Mouse (Mus musculus): ENCODE data around the gene Hoxc10. TPM values are rescaled to one million over a fixed set of nuclear protein-coding genes. Genes with fewer than 3 reads are reported as not detected.

The Hoxc10 gene
- polyA plus RNA-seq, 1 experiment from 2014 or later, result 2.6 TPM

DNA sequence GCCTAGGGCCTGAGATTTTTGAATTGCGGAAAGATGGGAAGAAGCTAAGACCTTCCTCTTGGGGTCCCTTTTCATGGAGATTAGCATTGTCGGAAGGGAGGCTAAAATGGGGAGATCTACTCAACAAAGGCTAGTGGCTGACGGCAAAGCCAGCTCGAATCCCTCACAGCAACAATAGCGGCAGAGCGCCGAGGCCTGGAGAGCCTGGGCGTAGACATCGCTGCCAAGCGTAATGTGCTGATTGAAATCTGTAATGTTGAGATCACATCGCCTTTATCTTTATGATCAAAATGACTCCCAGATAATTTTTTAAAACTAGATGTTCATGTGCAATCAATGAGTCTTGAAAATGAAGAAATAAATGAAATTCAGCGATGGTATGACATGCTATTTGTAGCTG, 32.2 kb upstream of the Hoxc10 start:
- peaks cover 4% of the 10 kb centered on the region; the same call in 1 of the 2 replicates for H3K4me1 ChIP-seq (replicated peaks)
- H3K9me3 ChIP-seq, result no peaks in the 10 kb centered on the region; the same call in 1 of the 2 replicates
- H3K4me3 ChIP-seq (replicated peaks), result no peak overlapping the region
- no peak overlapping the region for H3K27ac ChIP-seq
- H3K4me2 ChIP-seq (replicated peaks), result no peak overlapping the region
- no peaks in the 10 kb centered on the region for H3K36me3 ChIP-seq
- no peak for ATAC-seq
- 3% methylated on average over 12 of the region's 12 CpGs for WGBS
- H3K27me3 ChIP-seq (replicated peaks), result peaks cover 99% of the 10 kb centered on the region
- no peak overlapping the region for H3K9ac ChIP-seq

DNA sequence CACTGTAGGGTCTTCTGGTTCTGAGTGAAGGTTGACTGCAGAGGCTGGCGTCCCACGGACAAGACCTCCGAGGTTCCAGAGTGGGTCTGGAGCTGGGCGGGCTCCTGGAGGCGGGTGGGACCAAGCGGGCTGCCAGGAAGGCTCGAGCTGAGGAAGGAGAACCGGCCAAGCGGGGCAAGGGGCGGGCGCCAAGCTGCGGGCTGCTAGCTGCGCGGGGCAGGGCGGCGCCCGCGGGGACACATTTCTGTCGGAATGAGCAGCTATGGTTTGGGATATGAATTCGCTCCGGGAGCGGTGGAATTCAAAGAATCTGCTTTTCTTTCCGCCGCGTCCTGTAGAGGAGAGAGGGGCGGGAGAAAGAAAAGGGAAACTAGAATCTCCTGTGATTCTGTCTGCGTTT, 31.7 kb upstream of the Hoxc10 start:
- no peak for ATAC-seq
- Histone ChIP-seq H3K27me3 (replicated peaks) (peaks cover 99% of the 10 kb centered on the region), H3K9ac (no peak overlapping the region), H3K4me1 (replicated peaks) (peaks cover 4% of the 10 kb centered on the region; the same call in 1 of the 2 replicates), H3K4me2 (replicated peaks) (no peak overlapping the region), H3K4me3 (replicated peaks) (peak overlapping the region; percentile 14; the same call in 1 of the 2 replicates), H3K9me3 (no peaks in the 10 kb centered on the region; the same call in 1 of the 2 replicates), H3K36me3 (no peaks in the 10 kb centered on the region), H3K27ac (no peak overlapping the region)
- under 1% methylated on average over 27 of the region's 27 CpGs for WGBS

DNA sequence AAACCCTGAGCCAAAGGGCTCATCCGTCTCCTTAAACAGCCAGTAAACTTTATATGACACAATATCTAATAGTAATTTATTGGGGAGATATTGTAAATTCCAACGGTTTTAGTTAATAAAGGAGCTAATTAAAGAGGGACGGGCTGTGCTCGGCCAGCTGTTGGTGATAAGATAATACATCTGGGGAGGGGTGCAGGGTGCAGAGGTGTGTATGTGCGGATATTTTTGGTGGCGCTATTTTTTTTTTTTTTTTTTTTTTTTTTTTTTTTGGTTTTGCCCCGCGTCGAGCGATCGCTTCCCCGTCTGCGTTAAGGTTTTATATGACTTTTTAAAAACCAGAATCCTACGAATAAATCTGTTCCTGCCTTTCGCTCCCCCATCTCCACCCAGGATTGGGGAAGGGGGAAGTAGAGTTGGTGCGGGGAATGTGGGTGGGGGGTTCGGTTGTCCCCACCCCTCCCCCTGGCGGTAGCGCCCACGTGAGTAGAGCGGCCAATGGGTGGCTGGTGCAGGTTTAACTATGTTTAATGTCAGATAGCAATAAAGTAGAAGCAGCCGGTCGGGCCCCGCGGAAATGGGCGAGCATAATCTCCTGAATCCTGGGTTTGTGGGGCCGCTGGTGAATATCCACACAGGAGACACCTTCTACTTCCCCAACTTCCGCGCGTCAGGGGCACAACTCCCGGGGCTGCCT, 30.2 kb upstream of the Hoxc10 start, which contains the start of gene Hoxc12:
Gene Hoxc12, plus strand, starts transcription at position 479 of the 694 bp plus-strand sequence.
- 1% methylated on average over 31 of the region's 31 CpGs for WGBS
- no peaks in the 10 kb centered on the region; the same call in 1 of the 2 replicates for H3K9me3 ChIP-seq
- peaks cover 4% of the 10 kb centered on the region; the same call in 1 of the 2 replicates for H3K4me1 ChIP-seq (replicated peaks)
- ATAC-seq, result no peak
- H3K4me2 ChIP-seq (replicated peaks), result no peak within 1 kb of the TSS
- no peak within 1 kb of the TSS for H3K27ac ChIP-seq
- 0 out of 2 replicates have a peak within 1 kb of the TSS, but pooled peaks have one; percentile 4 for H3K4me3 ChIP-seq (replicated peaks)
- H3K36me3 ChIP-seq, result no peaks in the 10 kb centered on the region
- H3K9ac ChIP-seq, result no peak within 1 kb of the TSS
- H3K27me3 ChIP-seq (replicated peaks), result peaks cover 99% of the 10 kb centered on the region

DNA sequence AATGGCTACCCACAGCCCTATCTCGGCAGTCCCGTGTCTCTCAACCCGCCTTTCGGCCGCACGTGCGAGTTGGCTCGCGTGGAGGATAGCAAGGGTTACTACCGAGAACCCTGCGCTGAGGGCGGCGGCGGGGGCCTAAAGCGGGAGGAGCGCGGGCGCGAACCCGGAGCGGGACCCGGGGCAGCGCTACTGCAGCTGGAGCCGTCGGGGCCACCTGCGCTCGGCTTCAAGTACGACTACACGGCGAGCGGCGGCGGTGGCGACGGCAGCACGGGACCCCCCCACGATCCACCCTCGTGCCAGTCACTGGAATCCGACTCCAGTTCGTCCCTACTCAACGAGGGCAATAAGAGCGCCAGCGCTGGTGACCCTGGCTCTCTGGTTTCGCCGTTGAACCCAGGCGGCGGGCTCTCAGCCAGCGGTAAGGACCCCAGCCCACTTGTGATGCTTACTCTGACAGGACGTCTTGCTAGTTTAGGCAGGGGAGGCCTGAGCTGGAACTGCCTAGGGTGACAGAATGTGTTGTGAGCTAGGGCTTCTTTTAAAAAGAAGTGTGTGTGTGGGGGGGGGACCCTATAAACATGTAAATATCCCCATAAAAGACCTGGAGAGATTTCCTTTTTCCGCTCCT, 29.4 kb upstream of the Hoxc10 start:
- H3K4me3 ChIP-seq (replicated peaks), result 0 out of 2 replicates have a peak overlapping the region, but pooled peaks have one; percentile 4
- H3K36me3 ChIP-seq, result no peaks in the 10 kb centered on the region
- H3K9me3 ChIP-seq, result no peaks in the 10 kb centered on the region; the same call in 1 of the 2 replicates
- H3K4me2 ChIP-seq (replicated peaks), result no peak overlapping the region
- H3K4me1 ChIP-seq (replicated peaks), result peaks cover 4% of the 10 kb centered on the region; the same call in 1 of the 2 replicates
- no peak for ATAC-seq
- H3K27me3 ChIP-seq (replicated peaks), result peaks cover 99% of the 10 kb centered on the region
- WGBS, result 1% methylated on average over 50 of the region's 50 CpGs
- no peak overlapping the region for H3K9ac ChIP-seq
- no peak overlapping the region for H3K27ac ChIP-seq

DNA sequence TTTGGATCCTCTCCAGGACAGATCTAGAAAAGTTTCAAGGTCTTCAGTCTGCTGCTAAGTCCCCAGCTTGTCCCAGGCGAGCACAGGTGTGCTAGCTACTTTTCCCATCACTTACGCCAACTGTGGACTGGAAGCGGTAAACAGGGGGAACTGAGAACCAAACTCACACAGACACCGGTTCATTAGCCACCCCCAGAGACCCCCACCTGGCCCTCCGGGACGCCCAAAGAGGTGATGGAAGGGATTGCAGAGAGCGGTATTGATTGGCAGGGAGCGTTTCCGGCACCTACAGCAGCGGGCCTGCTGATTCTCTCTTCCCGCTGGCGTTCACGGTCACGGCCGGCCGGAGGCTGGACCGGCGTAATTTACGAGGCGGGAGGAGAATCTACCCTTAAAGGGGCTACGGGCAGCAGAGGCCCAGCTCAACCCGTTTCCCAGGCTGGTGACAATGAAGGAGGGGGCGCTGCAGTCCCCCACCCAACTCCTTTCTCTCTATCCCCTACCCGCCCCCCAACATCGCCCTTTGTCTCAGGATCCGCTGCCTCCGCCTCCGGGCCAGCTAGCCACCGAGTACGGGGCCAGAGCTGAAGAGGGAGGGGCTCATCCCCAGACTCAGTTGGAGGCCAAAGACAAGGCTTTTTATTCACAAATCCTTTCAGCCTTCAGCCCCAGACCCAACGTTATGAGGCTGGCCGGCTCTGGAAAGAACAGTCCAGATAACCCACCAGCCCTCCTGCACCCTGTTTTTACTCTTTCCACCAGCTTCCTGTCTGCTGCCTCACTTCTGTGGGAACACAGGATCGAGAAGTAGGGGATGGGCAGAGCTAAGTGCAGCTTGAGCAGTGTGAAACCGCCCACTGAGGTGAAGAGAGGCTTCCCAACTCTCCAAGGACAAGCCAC, 27.1 kb upstream of the Hoxc10 start:
- Histone ChIP-seq H3K27ac (no peak overlapping the region), H3K4me2 (replicated peaks) (no peak overlapping the region), H3K9me3 (no peaks in the 10 kb centered on the region; the same call in 1 of the 2 replicates), H3K9ac (no peak overlapping the region), H3K4me1 (replicated peaks) (peaks cover 6% of the 10 kb centered on the region; the same call in 1 of the 2 replicates), H3K36me3 (no peaks in the 10 kb centered on the region), H3K4me3 (replicated peaks) (no peak overlapping the region), H3K27me3 (replicated peaks) (peaks cover 95% of the 10 kb centered on the region)
- ATAC-seq, result no peak
- WGBS, result 1% methylated on average over 34 of the region's 34 CpGs

DNA sequence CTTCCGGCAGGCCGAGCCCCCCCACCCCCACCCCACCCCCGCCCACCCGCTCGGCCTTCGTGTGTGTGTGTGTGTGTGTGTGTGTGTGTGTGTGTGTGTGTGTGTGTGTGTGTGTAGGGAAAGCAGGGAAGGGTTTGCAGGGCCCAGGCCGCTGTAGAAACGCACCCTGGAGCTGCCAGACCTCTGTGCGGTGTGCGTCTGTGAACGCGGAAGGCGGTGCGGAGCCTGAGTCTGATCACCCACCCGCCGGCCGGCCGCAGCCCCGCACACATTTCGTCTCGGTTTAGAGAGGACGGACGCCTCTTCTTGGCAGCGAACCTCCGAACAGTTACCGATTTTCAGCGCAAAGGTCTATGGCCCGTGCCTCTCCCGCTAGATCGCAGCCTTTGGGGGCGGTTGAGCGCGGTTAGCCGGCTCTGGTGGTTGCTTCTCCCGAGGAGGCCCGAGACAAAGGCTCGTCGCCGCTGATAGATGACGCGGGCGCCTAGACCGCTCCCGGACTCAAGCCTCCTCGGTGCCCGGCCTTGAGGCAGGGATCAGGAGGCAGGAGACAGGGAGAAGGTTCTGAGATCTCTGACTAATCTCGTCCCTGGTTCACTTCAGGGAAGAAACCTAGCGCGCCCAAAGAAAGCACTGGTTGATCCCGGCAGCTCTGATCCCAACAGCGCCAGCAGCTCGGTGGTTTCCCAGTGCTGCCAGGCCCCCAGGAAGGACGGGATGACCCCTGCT, 23.7 kb upstream of the Hoxc10 start:
- H3K9me3 ChIP-seq, result no peaks in the 10 kb centered on the region
- no peak overlapping the region for H3K9ac ChIP-seq
- no peaks in the 10 kb centered on the region for H3K36me3 ChIP-seq
- H3K4me2 ChIP-seq (replicated peaks), result peak overlapping the region; percentile 35
- H3K27me3 ChIP-seq (replicated peaks), result peaks cover 95% of the 10 kb centered on the region
- WGBS, result under 1% methylated on average over 53 of the region's 53 CpGs
- no peak overlapping the region for H3K27ac ChIP-seq
- no peak for ATAC-seq
- 0 out of 2 replicates have a peak, but pooled peaks cover 2% of the 10 kb centered on the region for H3K4me1 ChIP-seq (replicated peaks)
- H3K4me3 ChIP-seq (replicated peaks), result no peak overlapping the region

DNA sequence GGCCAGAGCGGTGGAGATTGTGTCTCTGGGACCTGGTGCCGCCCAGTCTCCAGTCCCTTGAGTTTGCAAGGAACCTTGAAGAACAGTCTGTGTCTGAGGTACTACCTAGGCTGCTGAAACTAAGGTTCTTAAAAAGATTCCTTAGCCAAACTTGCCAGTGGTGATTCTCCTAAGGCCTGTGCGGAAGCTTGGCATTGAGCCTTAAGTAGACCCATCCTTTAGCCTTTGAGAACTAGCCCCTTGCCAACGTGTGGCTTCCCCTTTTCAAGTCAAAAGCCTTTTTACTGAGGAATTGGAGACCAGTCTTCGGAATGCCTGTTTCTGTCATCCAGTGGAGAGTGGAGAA, 23.2 kb upstream of the Hoxc10 start:
- no peak overlapping the region for H3K27ac ChIP-seq
- H3K27me3 ChIP-seq (replicated peaks), result peaks cover 95% of the 10 kb centered on the region
- H3K4me2 ChIP-seq (replicated peaks), result no peak overlapping the region
- H3K9me3 ChIP-seq, result no peaks in the 10 kb centered on the region
- H3K4me1 ChIP-seq (replicated peaks), result 0 out of 2 replicates have a peak, but pooled peaks cover 2% of the 10 kb centered on the region
- H3K4me3 ChIP-seq (replicated peaks), result no peak overlapping the region
- H3K9ac ChIP-seq, result no peak overlapping the region
- no peak for ATAC-seq
- 3% methylated on average over 5 of the region's 5 CpGs for WGBS
- no peaks in the 10 kb centered on the region for H3K36me3 ChIP-seq

DNA sequence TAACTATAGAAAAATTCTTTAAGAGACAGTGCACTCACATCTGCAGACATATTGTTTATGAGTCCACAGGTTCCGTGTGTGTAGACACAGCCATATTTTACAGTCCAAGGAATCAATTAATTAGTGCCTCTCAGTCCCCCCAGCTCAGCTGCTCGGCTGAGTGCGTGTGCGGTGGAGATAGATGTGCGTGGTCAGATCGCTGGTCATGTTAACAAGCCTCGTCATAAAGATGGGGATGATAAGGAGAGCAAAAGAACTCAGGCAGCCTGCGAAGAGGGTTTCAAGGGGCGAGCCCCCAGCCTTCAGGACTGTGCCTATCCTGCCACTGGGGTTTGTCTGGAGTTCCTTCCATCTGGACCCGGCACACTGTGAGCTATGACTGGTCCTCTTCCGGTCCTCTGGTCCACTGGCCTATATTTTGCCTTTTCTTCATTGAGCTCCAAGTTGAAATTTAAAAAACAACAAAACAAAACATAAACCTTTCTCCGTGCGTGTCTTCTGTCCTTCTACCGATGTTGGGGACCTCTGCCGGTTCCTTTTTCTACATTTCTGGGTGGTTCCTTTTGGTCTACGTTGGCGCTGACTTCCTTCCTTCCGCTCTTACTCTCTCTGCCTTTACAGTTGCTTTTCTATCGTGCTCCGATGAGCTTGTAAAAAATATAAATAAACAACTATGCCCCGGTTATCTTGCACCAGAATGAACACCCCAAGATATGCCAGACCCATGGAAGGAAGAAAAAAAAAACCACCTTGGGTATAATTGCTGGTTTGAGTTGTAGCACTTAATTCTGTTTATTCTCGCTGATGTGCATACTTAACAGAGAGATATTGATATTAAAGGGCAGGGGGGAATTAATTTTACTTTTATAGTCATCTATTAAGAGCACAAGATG, 21.2 kb upstream of the Hoxc10 start:
- H3K4me2 ChIP-seq (replicated peaks), result no peak overlapping the region
- no peak overlapping the region for H3K9ac ChIP-seq
- H3K27me3 ChIP-seq (replicated peaks), result peaks cover 92% of the 10 kb centered on the region
- no peaks in the 10 kb centered on the region for H3K9me3 ChIP-seq
- H3K4me3 ChIP-seq (replicated peaks), result no peak overlapping the region
- H3K4me1 ChIP-seq (replicated peaks), result 0 out of 2 replicates have a peak, but pooled peaks cover 2% of the 10 kb centered on the region
- 11% methylated on average over 22 of the region's 22 CpGs for WGBS
- H3K27ac ChIP-seq, result no peak overlapping the region
- no peaks in the 10 kb centered on the region for H3K36me3 ChIP-seq
- ATAC-seq, result no peak

DNA sequence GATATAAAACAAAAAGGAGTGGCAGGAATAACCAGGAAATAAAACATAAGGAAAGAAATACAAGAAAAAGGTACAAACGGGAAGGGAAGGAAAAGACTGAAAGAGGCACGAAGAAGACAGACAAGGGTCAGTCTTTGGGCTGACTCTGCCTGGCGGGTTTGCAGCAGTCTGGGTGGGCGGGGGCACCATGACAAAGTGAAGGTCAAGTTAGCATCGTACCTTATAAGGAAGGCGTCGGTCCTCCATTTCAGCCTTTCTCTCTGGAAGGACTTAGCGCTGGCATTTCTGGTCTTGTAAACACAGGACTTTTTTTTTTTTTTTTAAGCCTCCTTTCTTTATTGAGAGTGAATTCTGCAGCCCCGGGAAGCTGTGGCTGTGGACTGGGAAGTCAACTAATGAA, 19.3 kb upstream of the Hoxc10 start:
- H3K9ac ChIP-seq, result no peak overlapping the region
- no peaks in the 10 kb centered on the region for H3K9me3 ChIP-seq
- H3K4me3 ChIP-seq (replicated peaks), result no peak overlapping the region
- no peak overlapping the region for H3K4me2 ChIP-seq (replicated peaks)
- WGBS, result 3% methylated on average over 9 of the region's 9 CpGs
- 0 out of 2 replicates have a peak, but pooled peaks cover 2% of the 10 kb centered on the region for H3K4me1 ChIP-seq (replicated peaks)
- no peaks in the 10 kb centered on the region for H3K36me3 ChIP-seq
- ATAC-seq, result no peak
- H3K27ac ChIP-seq, result no peak overlapping the region
- H3K27me3 ChIP-seq (replicated peaks), result peaks cover 92% of the 10 kb centered on the region

DNA sequence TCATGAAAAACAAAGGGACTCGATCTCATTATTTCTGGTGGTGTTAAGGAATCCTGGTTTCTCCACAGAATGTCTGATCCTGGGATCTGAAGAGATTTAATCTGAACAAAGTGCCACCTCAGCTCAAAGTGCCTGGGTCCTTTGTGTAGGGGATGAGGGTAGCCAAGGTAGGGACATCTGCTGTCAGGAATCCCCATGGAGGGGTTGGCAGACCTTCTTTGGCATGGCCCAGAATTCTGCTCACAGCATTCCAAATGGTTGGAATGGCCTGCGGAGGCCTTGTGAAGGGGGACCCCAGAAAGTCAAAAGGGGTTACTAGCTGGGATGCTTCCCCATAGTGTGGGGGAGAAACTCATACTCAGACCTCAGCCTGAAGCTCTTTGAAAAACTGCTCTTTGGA, 17.8 kb upstream of the Hoxc10 start:
- Histone ChIP-seq H3K27ac (no peak overlapping the region), H3K4me3 (replicated peaks) (no peak overlapping the region), H3K4me2 (replicated peaks) (no peak overlapping the region), H3K9ac (no peak overlapping the region), H3K36me3 (no peaks in the 10 kb centered on the region), H3K4me1 (replicated peaks) (no peaks in the 10 kb centered on the region), H3K9me3 (no peaks in the 10 kb centered on the region), H3K27me3 (replicated peaks) (peaks cover 92% of the 10 kb centered on the region)
- ATAC-seq, result no peak
- WGBS, result 12% methylated on average over 2 of the region's 2 CpGs

DNA sequence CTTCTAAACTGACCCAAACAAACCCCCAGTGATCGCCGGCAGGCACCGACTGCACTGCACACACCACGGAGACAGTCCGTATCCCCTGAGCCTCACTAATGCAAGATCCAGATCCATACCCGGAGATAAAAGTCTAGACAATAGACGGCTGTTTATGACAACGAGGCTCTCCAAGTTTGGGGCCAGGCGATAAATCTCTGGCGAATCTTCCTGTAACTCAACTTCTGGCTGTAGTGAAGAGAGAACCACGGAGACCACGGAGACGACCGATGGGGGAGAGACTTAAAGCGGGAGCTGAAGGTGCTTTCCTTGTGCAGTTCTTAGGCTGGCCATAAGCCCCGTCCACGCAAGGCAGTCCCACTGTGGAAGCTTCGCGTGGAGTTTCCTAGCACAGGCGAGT, 16.9 kb upstream of the Hoxc10 start:
- Histone ChIP-seq H3K27ac (no peak overlapping the region), H3K4me1 (replicated peaks) (no peaks in the 10 kb centered on the region)

More for the DNA sequence above, 16.9 kb upstream of the Hoxc10 start:
- H3K4me2 ChIP-seq (replicated peaks), result no peak overlapping the region
- no peak overlapping the region for H3K9ac ChIP-seq
- no peaks in the 10 kb centered on the region for H3K36me3 ChIP-seq
- no peak for ATAC-seq
- no peak overlapping the region for H3K4me3 ChIP-seq (replicated peaks)
- WGBS, result 1% methylated on average over 20 of the region's 20 CpGs
- H3K9me3 ChIP-seq, result no peaks in the 10 kb centered on the region
- H3K27me3 ChIP-seq (replicated peaks), result peaks cover 97% of the 10 kb centered on the region

All from intestine, embryonic 15.5 days (tissue).